25 mouse cellular contexts compared by ENCODE assay signal in genomic region chr3:104526115-104526882, GRCm38 (mm10). TPM values are rescaled to one million over a fixed set of nuclear protein-coding genes. Genes with fewer than 3 reads are reported as not detected.
DNase-seq lines count a peak whose midpoint lies in the region; ATAC-seq and TF ChIP-seq lines count a peak whose summit lies in the region.
"Had no signal": no experiment of that assay in that cellular context is flagged by ENCODE, and none has a peak within 500 bp of the region (broad histone marks: within the 10 kb centered on the region; RNA-seq: fewer than 3 reads in every experiment).

No protein-coding gene starts in this region.

- TF ChIP-seq CTCF in liver, adult 2 months (IDR thresholded peaks at IDR 0.05; ENCODE audit: low read depth, low read length): no peak

- 66% methylated on average over 4 of the region's 4 CpGs for WGBS in liver, adult 2 months
- WGBS in liver, embryonic 11.5 days: 74% methylated on average over 4 of the region's 4 CpGs
- WGBS in intestine, embryonic 15.5 days: 55% methylated on average over 4 of the region's 4 CpGs

- H3K4me1 ChIP-seq in liver, adult 2 months (ENCODE audit: control insufficient read depth, insufficient read depth, low read length): peaks cover 15% of the 10 kb centered on the region
- H3K4me1 ChIP-seq in liver, embryonic 11.5 days (replicated peaks; ENCODE audit: control insufficient read depth, insufficient read depth, low read length): 0 out of 2 replicates have a peak, but pooled peaks cover 3% of the 10 kb centered on the region
- H3K4me1 ChIP-seq in intestine, embryonic 15.5 days (replicated peaks): peaks cover 10% of the 10 kb centered on the region; the same call in 1 of the 2 replicates
- H3K4me1 ChIP-seq: hindbrain, embryonic 15.5 days; limb, embryonic 13.5 days; midbrain, embryonic 13.5 days had no signal

- no peaks in the 10 kb centered on the region for H3K9me3 ChIP-seq in liver, embryonic 11.5 days (ENCODE audit: control insufficient read depth, low read length)
- H3K9me3 ChIP-seq in intestine, embryonic 15.5 days: no peaks in the 10 kb centered on the region
- H3K9me3 ChIP-seq: heart, embryonic 13.5 days; hindbrain, embryonic 10.5 days; hindbrain, embryonic 15.5 days; limb, embryonic 13.5 days; midbrain, embryonic 13.5 days; neural tube, embryonic 13.5 days had no signal

- H3K27ac ChIP-seq in liver, adult 2 months (replicated peaks; ENCODE audit: insufficient read depth, low read depth, low read length): no peak overlapping the region
- H3K27ac ChIP-seq in liver, embryonic 11.5 days (ENCODE audit: low read depth, low read length): no peak overlapping the region
- H3K27ac ChIP-seq in intestine, embryonic 15.5 days: no peak overlapping the region
- H3K27ac ChIP-seq: heart, adult 2 months; heart, embryonic 13.5 days; hindbrain, embryonic 10.5 days; hindbrain, embryonic 15.5 days; limb, embryonic 13.5 days; liver, embryonic 14.5 days; macrophage; midbrain, embryonic 13.5 days; neural tube, embryonic 13.5 days had no signal

- no peaks in the 10 kb centered on the region for H3K79me2 ChIP-seq in liver, adult 2 months (ENCODE audit: control insufficient read depth, insufficient read depth, low read length)

- H3K36me3 ChIP-seq in liver, adult 2 months (ENCODE audit: control insufficient read depth, insufficient read depth, low read length): no peaks in the 10 kb centered on the region
- H3K36me3 ChIP-seq in liver, embryonic 11.5 days (ENCODE audit: control insufficient read depth, insufficient read depth, low read length): no peaks in the 10 kb centered on the region
- no peaks in the 10 kb centered on the region for H3K36me3 ChIP-seq in intestine, embryonic 15.5 days
- H3K36me3 ChIP-seq: heart, embryonic 13.5 days; hindbrain, embryonic 10.5 days; hindbrain, embryonic 15.5 days; limb, embryonic 13.5 days; midbrain, embryonic 13.5 days; neural tube, embryonic 13.5 days had no signal

- H3K27me3 ChIP-seq in liver, adult 2 months (ENCODE audit: control insufficient read depth, insufficient read depth, low read length): no peaks in the 10 kb centered on the region
- H3K27me3 ChIP-seq in liver, embryonic 11.5 days (replicated peaks; ENCODE audit: control insufficient read depth, insufficient read depth, low read length): no peaks in the 10 kb centered on the region
- no peaks in the 10 kb centered on the region for H3K27me3 ChIP-seq in intestine, embryonic 15.5 days (replicated peaks)
- H3K27me3 ChIP-seq: heart, embryonic 13.5 days; hindbrain, embryonic 15.5 days; limb, embryonic 13.5 days; midbrain, embryonic 13.5 days; neural tube, embryonic 13.5 days had no signal

- no peak overlapping the region for H3K4me3 ChIP-seq in liver, adult 2 months (ENCODE audit: insufficient read depth, low read depth, low read length)
- no peak overlapping the region for H3K4me3 ChIP-seq in liver, embryonic 11.5 days (ENCODE audit: low read depth, low read length)
- no peak overlapping the region for H3K4me3 ChIP-seq in intestine, embryonic 15.5 days (replicated peaks)
- H3K4me3 ChIP-seq: heart, adult 2 months; heart, embryonic 13.5 days; hindbrain, embryonic 10.5 days; hindbrain, embryonic 15.5 days; limb, embryonic 13.5 days; midbrain, embryonic 13.5 days; neural tube, embryonic 13.5 days had no signal

- intact Hi-C loops in left cerebral cortex, postnatal 10 days (cut with DNase I): no loop called here

- no peak for TF ChIP-seq POLR2A in liver, adult 2 months (IDR thresholded peaks at IDR 0.05; ENCODE audit: extremely low read depth, insufficient read depth, low read length)

- H3K4me2 ChIP-seq in liver, embryonic 11.5 days: no peak overlapping the region
- H3K4me2 ChIP-seq in intestine, embryonic 15.5 days (replicated peaks): no peak overlapping the region
- H3K4me2 ChIP-seq: heart, embryonic 13.5 days; hindbrain, embryonic 15.5 days; limb, embryonic 13.5 days; midbrain, embryonic 13.5 days; neural tube, embryonic 13.5 days had no signal

- peak; percentile 50 for DNase-seq in liver, adult 2 months (ENCODE audit: extremely low read depth, low read depth, low spot score)
- DNase-seq in liver, embryonic 11.5 days (ENCODE audit: low spot score): no peak
- DNase-seq in NIH3T3 (ENCODE audit: low read depth): peak; percentile 33
- peak; percentile 69 for DNase-seq in lung, postnatal 36 days
- no peak for DNase-seq in left cerebral cortex, postnatal 10 days (ENCODE audit: extremely low spot score in 1 of 2, low spot score in 2 of 2)
- no peak for DNase-seq in retina, embryonic 14.5 days (ENCODE audit: low spot score)
- DNase-seq: adrenal gland, postnatal 25 days; cerebellum, adult 2 months; cerebellum, postnatal 25 days; heart, adult 2 months; heart, postnatal 10 days; kidney, adult 8-10 months; thymus, postnatal 14 days had no signal

- no peak for ATAC-seq in liver, embryonic 11.5 days (replicated peaks; ENCODE audit: low FRiP score)
- peak; percentile 57; the same call in 1 of the 2 replicates for ATAC-seq in intestine, embryonic 15.5 days
- ATAC-seq: CD4-positive, CD25-positive, alpha-beta regulatory T cell, adult 4 months; forebrain, embryonic 14.5 days; inflammation-experienced regulatory T-cells, adult 6 months; midbrain, embryonic 13.5 days had no signal

- H3K9ac ChIP-seq in liver, adult 2 months (ENCODE audit: low read depth, low read length): no peak overlapping the region
- no peak overlapping the region for H3K9ac ChIP-seq in liver, embryonic 11.5 days (ENCODE audit: low read depth, low read length)
- H3K9ac ChIP-seq in intestine, embryonic 15.5 days: no peak overlapping the region
- H3K9ac ChIP-seq: heart, embryonic 13.5 days; hindbrain, embryonic 15.5 days; limb, embryonic 13.5 days; liver, embryonic 14.5 days; midbrain, embryonic 13.5 days; neural tube, embryonic 13.5 days had no signal

RNA-seq across cellular contexts. Expression of gene Lrig2, which starts 14.6 kb away (rescaled TPM):
- total RNA-seq in liver, adult 2 months (2014; rRNA removed): 5.8 and 7.1 TPM in 2 replicates
- 2.2 and 2.8 TPM in 2 replicates for polyA plus RNA-seq in liver, adult 2 months (2012; rRNA removed)
- polyA plus RNA-seq in liver, embryonic 11.5 days (2014; fragmentation: Nextera tagmentation; extraction: Ambion mirVana): 9.8 and 11.0 TPM in 2 replicates
- polyA plus RNA-seq in intestine, embryonic 15.5 days (2015; fragmentation: Nextera tagmentation; extraction: Ambion mirVana): 11.2 and 13.3 TPM in 2 replicates
- total RNA-seq in left cerebral cortex, postnatal 10 days (2021): 10 to 100 TPM; 25.8 to 26.8 TPM

Comparison
In these comparisons a context has a peak if more than half of its experiments do, and no peak if none do; other contexts are left out.
1. DNase-seq: peak in liver, adult 2 months (single experiment), NIH3T3 (single experiment) and lung, postnatal 36 days (single experiment); none in liver, embryonic 11.5 days (single experiment), left cerebral cortex, postnatal 10 days (0 of 2) and retina, embryonic 14.5 days (single experiment).